In genomic region chr6:12699089-12699488, GRCm38 (mm10) we compare ENCODE assay signal across 28 mouse cellular contexts. TPM values are rescaled to one million over a fixed set of nuclear protein-coding genes. Genes with fewer than 3 reads are reported as not detected.
"Had no signal": no experiment of that assay in that cellular context is flagged by ENCODE, and none has a peak within 500 bp of the region (broad histone marks: within the 10 kb centered on the region; RNA-seq: fewer than 3 reads in every experiment).

No protein-coding gene starts in this region.

- H3K27ac ChIP-seq: gastrocnemius, adult 2 months; heart, embryonic 10.5 days; hindbrain, embryonic 13.5 days; hindbrain, embryonic 15.5 days; hindbrain, postnatal 0 days; kidney, embryonic 15.5 days; kidney, postnatal 0 days; left cerebral cortex, adult 2 months; limb, embryonic 10.5 days; limb, embryonic 12.5 days; liver, embryonic 13.5 days; liver, embryonic 15.5 days had no signal

- H3K9ac ChIP-seq: heart, embryonic 12.5 days; hindbrain, embryonic 13.5 days; hindbrain, embryonic 15.5 days; kidney, embryonic 15.5 days; limb, embryonic 12.5 days; liver, embryonic 13.5 days; liver, embryonic 15.5 days; liver, postnatal 0 days had no signal

- DNase-seq: gastrocnemius, adult 2 months; gastrocnemius, postnatal 14 days; gastrocnemius, postnatal 36 days; heart, adult 18-20 months; heart, postnatal 10 days; kidney, adult 11 months; kidney, adult 2 months; kidney, adult 9 months; kidney, postnatal 14 days; kidney, postnatal 36 days; layer of hippocampus, adult 9-11 months; liver; liver, embryonic 13.5 days; liver, postnatal 0 days had no signal

- H3K4me1 ChIP-seq: heart, embryonic 10.5 days; heart, embryonic 12.5 days; hindbrain, embryonic 15.5 days; kidney, embryonic 15.5 days; limb, embryonic 10.5 days; limb, embryonic 12.5 days; liver, embryonic 13.5 days; liver, embryonic 15.5 days had no signal

- H3K9me3 ChIP-seq: heart, embryonic 10.5 days; heart, embryonic 12.5 days; hindbrain, embryonic 13.5 days; hindbrain, embryonic 15.5 days; kidney, embryonic 15.5 days; limb, embryonic 10.5 days; limb, embryonic 12.5 days; liver, embryonic 13.5 days; liver, embryonic 15.5 days had no signal

- H3K4me2 ChIP-seq: heart, embryonic 12.5 days; hindbrain, embryonic 13.5 days; hindbrain, embryonic 15.5 days; kidney, embryonic 15.5 days; limb, embryonic 12.5 days; liver, embryonic 11.5 days; liver, embryonic 13.5 days; liver, embryonic 15.5 days had no signal

- H3K27me3 ChIP-seq: heart, embryonic 12.5 days; hindbrain, embryonic 13.5 days; hindbrain, embryonic 15.5 days; kidney, embryonic 15.5 days; limb, embryonic 12.5 days; liver, embryonic 13.5 days; liver, embryonic 15.5 days had no signal

- H3K4me3 ChIP-seq: gastrocnemius, adult 2 months; heart, embryonic 10.5 days; heart, embryonic 12.5 days; hindbrain, embryonic 13.5 days; hindbrain, embryonic 15.5 days; kidney, embryonic 15.5 days; left cerebral cortex, adult 2 months; limb, embryonic 10.5 days; limb, embryonic 12.5 days; liver, embryonic 13.5 days; liver, embryonic 15.5 days had no signal

- H3K36me3 ChIP-seq: heart, embryonic 10.5 days; heart, embryonic 12.5 days; hindbrain, embryonic 13.5 days; hindbrain, embryonic 15.5 days; kidney, embryonic 15.5 days; limb, embryonic 10.5 days; limb, embryonic 12.5 days; liver, embryonic 13.5 days; liver, embryonic 15.5 days had no signal

- ATAC-seq: hindbrain, postnatal 0 days; intestine, embryonic 16.5 days; liver, postnatal 0 days had no signal

RNA-seq across cellular contexts. Expression of gene Thsd7a, which starts 50.1 kb away (rescaled TPM):
- total RNA-seq: hematopoietic stem cell, adult 5-6 weeks had no signal
